Mouse (Mus musculus) kidney, postnatal 14 days (tissue): ENCODE data around the gene Mapk7.

ENCODE experiments used
- DNase-seq: peaks from one replicate; pipeline ENCODE4 v3.0.0; 2022; ENCODE audit warnings: mixed read lengths

Mapk7 gene

DNA sequence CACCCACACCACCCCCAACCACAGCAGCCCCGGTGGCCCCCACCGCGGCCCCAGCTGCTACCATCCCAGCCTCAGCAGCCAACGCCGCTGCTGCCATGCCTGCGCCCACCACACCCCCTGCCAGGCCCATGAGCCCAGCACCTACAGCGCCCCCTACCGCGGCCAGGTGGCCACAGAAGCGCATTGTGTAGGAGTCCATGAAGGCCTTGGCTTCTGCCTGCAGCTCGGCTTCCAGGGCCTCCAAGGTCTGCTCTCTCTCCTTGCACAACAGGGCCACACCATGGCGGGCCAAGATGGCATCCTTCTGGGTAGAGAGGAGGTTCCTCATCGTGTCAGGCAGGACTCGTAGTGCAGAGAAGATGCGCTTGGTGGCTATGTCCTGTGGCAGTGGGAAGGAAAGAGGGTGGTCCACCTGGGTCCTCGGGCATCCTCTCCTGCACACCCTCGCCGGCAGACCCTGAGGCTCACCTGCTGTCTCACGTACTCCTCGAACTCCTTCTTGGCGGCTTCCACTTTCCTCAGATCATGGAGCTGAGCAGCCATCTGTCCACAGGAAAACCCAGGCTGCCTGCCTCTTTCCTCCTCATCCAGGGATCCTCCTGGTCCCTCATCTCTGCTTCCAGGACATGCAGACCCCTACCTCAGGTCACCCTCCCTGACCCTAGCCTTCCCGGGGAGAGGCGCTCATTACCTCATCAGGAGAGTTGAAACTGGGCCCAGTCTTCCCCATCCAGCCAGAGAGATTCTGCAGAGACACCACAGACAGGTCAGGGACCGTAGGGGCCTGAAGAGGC, 44.5 kb downstream of the Mapk7 start:
- no peak for DNase-seq

- no peak for DNase-seq
Measured at GRCm38 (mm10) chr11:61448599-61449225, 45.5 kb downstream of the Mapk7 start.

DNA sequence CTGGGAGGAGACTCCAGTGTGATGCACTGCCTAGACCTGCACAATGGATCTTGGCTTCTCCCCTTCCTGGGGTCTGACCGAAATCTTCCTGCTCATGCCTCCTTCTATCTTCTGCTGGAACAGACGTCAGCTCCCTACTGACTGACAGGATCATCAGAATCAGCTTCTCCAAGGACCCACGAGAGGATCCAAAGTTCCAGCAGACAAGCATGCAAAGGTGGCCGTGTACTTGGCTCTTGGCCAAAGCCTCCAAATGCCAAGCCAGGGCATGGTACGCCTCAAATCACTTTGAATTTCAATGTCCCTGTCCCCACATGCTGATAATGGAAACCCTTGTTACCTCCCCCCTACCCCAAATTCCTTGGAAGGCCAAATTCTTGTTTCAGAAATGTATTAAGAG, 46.2 kb downstream of the Mapk7 start:
- DNase-seq = peak; percentile 36

DNA sequence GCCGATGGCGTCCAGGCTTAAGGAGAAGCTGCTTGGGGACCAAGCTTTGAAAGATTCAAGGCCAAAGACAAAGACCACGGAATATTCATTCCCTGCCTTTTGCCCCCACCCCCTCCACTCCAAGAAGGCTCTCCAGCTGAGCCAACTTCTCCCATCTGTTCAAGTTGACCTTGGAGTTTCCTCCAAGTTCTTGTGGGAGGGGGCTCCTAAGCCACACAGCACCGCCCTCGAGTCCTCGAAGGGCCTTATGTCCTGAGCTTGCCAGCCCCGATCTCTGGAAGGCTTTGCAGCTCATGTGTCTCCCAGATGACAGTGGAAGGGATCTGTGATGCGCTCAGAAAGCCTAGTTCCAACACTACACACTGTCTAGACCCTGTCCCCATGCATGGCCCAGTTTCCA, 46.9 kb downstream of the Mapk7 start:
- no peak for DNase-seq

DNA sequence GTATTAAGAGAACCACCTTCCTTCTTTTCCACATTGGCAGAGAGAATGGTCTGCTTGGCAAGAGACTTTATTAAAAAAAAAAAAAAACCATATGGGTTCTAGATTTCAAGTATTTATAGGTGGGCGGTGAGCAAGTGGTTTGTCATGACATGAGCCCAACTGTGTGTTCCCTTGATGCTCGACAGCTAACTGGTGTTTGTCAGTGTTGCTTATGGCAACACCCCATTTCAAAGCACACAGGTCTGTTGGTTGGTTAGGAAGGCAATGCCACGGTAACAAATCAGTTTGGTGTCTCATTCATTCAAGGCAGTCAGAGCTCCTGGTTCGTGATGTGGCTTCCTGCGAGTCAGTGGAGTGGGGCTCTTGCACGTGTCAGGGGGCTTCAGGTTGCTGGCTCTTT, 50.4 kb downstream of the Mapk7 start:
- DNase-seq = no peak

DNA sequence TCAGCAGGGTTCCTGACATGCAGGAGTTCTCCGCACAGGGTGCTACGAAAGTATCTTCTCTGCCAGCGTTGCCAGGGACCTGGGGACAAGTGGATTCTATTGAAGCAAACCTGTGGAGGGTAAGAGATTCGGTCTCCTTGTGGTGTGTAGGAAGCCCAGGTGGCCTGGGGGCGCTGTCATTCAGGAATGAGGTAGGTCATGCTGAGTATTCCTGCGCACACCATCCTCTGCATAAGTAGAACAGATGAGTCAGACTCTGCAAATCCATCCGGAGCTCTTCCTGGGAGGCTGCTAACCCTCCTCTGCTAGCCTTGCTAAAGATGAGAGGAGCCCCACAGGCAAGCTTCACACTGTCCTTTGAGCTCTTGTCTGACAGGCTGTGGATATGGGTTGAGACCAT, 52.5 kb downstream of the Mapk7 start:
- no peak for DNase-seq

DNA sequence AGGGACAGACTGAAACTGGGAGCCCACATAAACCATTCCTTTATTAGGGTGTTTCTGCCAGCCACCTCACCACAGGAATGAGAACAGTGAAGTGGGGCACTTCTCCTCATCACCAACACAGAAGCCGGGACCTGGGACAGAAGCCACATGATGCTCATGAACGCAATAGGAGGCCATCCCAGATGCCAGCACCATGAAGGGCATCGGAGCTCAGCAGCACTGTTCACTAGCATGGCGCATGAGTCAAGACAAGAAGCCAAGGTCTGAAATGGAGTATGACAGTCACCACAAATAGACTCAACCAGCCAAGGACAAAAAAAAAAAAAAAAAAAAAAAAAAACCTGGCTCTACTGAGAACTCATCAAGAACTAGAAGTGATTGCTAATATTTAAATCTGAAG, 53.8 kb downstream of the Mapk7 start:
- no peak for DNase-seq

- DNase-seq = no peak
Measured at GRCm38 (mm10) chr11:61439170-61439569, 55.0 kb downstream of the Mapk7 start.
